Mouse (Mus musculus) heart, embryonic 11.5 days (tissue): ENCODE data around the gene Rusc2. TPM values are rescaled to one million over a fixed set of nuclear protein-coding genes. Genes with fewer than 3 reads are reported as not detected.

Experiments used
- ATAC-seq: fragments of 200-750 bp; cut with Nextera tagmentation; replicated peaks from 2 replicates; pipeline ENCODE4 v1.8.0; 2017; ENCODE audit warnings: moderate library complexity; ENCODE audit not compliant: insufficient number of reproducible peaks, low FRiP score, low TSS enrichment
- H3K27ac ChIP-seq: fragments of 300-500 bp; sonication (generic); 2 replicates; pipeline ENCODE4 v1.5.1; 2014; ENCODE audit warnings: mild to moderate bottlenecking, low read depth, low read length
- H3K27me3 ChIP-seq: fragments of 300-500 bp; sonication (generic); 2 replicates; pipeline ENCODE4 v1.6.1; 2014; ENCODE audit warnings: mild to moderate bottlenecking, low read length, mixed read lengths; ENCODE audit not compliant: control insufficient read depth, insufficient read depth
- H3K36me3 ChIP-seq: fragments of 300-500 bp; sonication (generic); 2 replicates; pipeline ENCODE4 v1.6.1; 2014; ENCODE audit warnings: mild to moderate bottlenecking, low read length, moderate library complexity, mixed read lengths; ENCODE audit not compliant: control insufficient read depth, insufficient read depth
- H3K4me1 ChIP-seq: fragments of 300-500 bp; sonication (generic); 2 replicates; pipeline ENCODE4 v1.6.1; 2014; ENCODE audit warnings: low read length; ENCODE audit not compliant: control insufficient read depth, insufficient read depth
- H3K4me2 ChIP-seq: fragments of 300-500 bp; sonication (generic); 2 replicates; pipeline ENCODE4 v1.6.1; 2014; ENCODE audit warnings: mild to moderate bottlenecking, moderate library complexity
- H3K4me3 ChIP-seq: fragments of 300-500 bp; sonication (generic); 2 replicates; pipeline ENCODE4 v1.5.1; 2014; ENCODE audit warnings: low read depth, low read length
- H3K9ac ChIP-seq: fragments of 300-500 bp; sonication (generic); 2 replicates; pipeline ENCODE4 v1.6.1; 2014; ENCODE audit warnings: mild to moderate bottlenecking, low read depth, low read length, moderate library complexity
- H3K9me3 ChIP-seq: fragments of 300-500 bp; sonication (generic); replicated peaks from 2 replicates; pipeline ENCODE4 v1.6.1; 2016; ENCODE audit warnings: low read length; ENCODE audit not compliant: control insufficient read depth
- WGBS: fragments of 180-500 bp; shearing (Covaris S2); extraction: QIAGEN DNeasy Blood & Tissue Kit; methylation state at CpG from one replicate; pipeline ENCODE4 v1.1.7; 2014; ENCODE audit not compliant: insufficient replicate concordance; 5-methylcytosine and 5-hydroxymethylcytosine counted together
- polyA plus RNA-seq: library from polyadenylated mRNA; unstranded; fragments of >200 nt; fragmentation: Nextera tagmentation; extraction: Ambion mirVana; gene quantifications from 2 replicates; pipeline ENCODE4 v1.2.1, GENCODE M21; 2014

Gene Rusc2
- polyA plus RNA-seq, 1 experiment from 2014 or later = 7.8 TPM

DNA sequence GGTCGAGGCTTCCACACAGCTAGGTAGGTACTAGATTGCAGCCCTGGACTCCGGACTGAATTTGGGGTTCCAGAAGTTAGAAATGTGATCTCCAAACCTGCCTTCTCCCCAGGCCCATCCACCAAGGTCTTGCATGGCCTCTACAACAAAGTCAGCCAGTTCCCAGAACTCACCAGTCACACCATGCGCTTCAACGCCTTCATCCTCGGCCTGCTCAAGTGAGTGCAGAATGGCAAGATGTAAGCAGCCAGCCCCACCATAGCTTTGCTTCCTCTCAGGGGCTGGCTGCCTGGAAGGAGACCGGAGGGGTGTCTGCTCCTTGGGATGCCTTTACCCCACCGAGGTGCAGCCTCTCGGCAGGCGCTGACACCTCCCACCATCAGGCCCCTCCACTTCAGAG, 42.3 kb downstream of the Rusc2 start:
- no peak for ATAC-seq
- H3K27me3 ChIP-seq = peaks cover 59% of the 10 kb centered on the region
- H3K9me3 ChIP-seq = no peaks in the 10 kb centered on the region
- no peak overlapping the region for H3K27ac ChIP-seq
- peaks cover 17% of the 10 kb centered on the region for H3K36me3 ChIP-seq
- no peak overlapping the region for H3K4me2 ChIP-seq
- peaks cover 15% of the 10 kb centered on the region for H3K4me1 ChIP-seq
- no peak overlapping the region for H3K9ac ChIP-seq
- 81% methylated on average over 9 of the region's 9 CpGs for WGBS
- no peak overlapping the region for H3K4me3 ChIP-seq

GRCm38 (mm10) chr4:43425197-43425596, 43.4 kb downstream of the Rusc2 start:
- peaks cover 17% of the 10 kb centered on the region for H3K36me3 ChIP-seq
- 25% methylated on average over 14 of the region's 14 CpGs for WGBS
- ATAC-seq = no peak
- peaks cover 15% of the 10 kb centered on the region for H3K4me1 ChIP-seq
- peak overlapping the region; percentile 36 for H3K4me2 ChIP-seq
- no peaks in the 10 kb centered on the region for H3K9me3 ChIP-seq
- H3K27me3 ChIP-seq = peaks cover 65% of the 10 kb centered on the region
- no peak overlapping the region; the same call in 1 of the 2 replicates for H3K9ac ChIP-seq
- H3K4me3 ChIP-seq = 0 out of 2 replicates have a peak overlapping the region, but pooled peaks have one; percentile 17
- no peak overlapping the region for H3K27ac ChIP-seq

DNA sequence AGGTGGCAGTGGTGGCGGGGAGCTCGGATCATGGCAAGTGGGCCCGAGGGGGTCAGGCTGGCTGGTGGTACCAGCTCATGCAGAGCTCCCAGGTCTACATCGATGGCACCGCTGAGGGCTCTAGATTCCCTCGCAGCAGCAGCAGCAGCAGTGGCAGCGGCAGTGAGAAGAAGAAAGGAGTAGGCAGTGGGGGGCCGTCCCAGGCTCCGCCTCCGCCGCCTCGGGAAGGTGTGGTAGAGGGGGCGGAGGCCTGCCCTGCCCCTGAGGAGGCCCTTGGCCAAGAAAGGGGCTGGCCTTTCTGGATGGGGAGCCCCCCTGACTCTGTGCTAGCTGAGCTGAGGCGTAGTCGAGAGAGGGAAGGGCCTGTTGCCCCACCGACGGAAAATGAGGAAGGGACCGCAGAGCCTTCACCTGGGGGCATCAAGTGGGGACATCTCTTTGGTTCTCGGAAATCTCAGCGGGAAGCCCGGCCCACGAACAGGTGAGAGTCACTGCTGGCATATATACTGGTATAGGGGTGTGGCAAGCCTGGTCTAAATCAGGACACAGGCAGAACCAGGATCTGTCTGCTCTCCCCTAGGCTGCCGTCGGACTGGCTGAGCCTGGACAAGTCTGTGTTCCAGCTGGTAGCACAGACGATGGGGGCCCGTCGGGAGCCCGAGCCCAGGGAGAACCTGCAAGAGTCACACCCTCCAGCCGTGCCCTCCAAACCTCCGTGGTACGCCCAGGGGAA, 44.0 kb downstream of the Rusc2 start:
- 27% methylated on average over 31 of the region's 31 CpGs for WGBS
- no peak overlapping the region; the same call in 1 of the 2 replicates for H3K9ac ChIP-seq
- no peak for ATAC-seq
- peak overlapping the region; percentile 36 for H3K4me2 ChIP-seq
- peaks cover 15% of the 10 kb centered on the region for H3K4me1 ChIP-seq
- 0 out of 2 replicates have a peak overlapping the region, but pooled peaks have one; percentile 17 for H3K4me3 ChIP-seq
- H3K36me3 ChIP-seq = peaks cover 17% of the 10 kb centered on the region
- H3K27me3 ChIP-seq = peaks cover 65% of the 10 kb centered on the region
- no peak overlapping the region for H3K27ac ChIP-seq
- no peaks in the 10 kb centered on the region for H3K9me3 ChIP-seq

DNA sequence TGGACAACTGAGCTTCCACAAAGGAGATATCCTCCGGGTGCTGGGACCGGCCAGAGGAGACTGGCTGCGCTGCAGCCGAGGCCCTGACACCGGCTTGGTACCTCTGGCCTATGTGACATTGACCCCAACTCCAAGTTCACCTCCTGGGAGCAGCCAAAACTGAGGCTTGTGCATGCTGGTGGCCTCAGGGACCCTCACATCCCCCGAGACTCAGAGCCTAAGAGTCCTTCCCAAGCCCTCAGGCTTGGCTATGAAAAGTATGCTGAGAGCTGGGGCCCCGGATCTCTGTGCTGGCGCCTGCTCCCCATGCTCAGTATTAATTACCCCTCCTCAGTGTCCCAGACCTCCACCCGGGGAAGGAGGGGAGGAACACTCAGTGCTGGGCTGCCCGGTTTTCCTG, 44.7 kb downstream of the Rusc2 start:
- H3K27me3 ChIP-seq = peaks cover 65% of the 10 kb centered on the region
- H3K4me2 ChIP-seq = no peak overlapping the region
- peaks cover 17% of the 10 kb centered on the region for H3K36me3 ChIP-seq
- no peaks in the 10 kb centered on the region for H3K9me3 ChIP-seq
- no peak for ATAC-seq
- H3K27ac ChIP-seq = no peak overlapping the region
- no peak overlapping the region for H3K9ac ChIP-seq
- 55% methylated on average over 10 of the region's 10 CpGs for WGBS
- H3K4me3 ChIP-seq = no peak overlapping the region
- peaks cover 15% of the 10 kb centered on the region for H3K4me1 ChIP-seq

- H3K4me1 ChIP-seq = peaks cover 15% of the 10 kb centered on the region
- peaks cover 15% of the 10 kb centered on the region for H3K36me3 ChIP-seq
- WGBS = 20% methylated on average over 23 of the region's 23 CpGs
- peaks cover 62% of the 10 kb centered on the region for H3K27me3 ChIP-seq
- no peak for ATAC-seq
- no peak overlapping the region for H3K27ac ChIP-seq
- H3K4me3 ChIP-seq = no peak overlapping the region
- H3K4me2 ChIP-seq = no peak overlapping the region; the same call in 1 of the 2 replicates
- 0 out of 2 replicates have a peak overlapping the region, but pooled peaks have one; percentile 22 for H3K9ac ChIP-seq
- no peaks in the 10 kb centered on the region for H3K9me3 ChIP-seq
Measured at GRCm38 (mm10) chr4:43427501-43428179, 45.9 kb downstream of the Rusc2 start.

DNA sequence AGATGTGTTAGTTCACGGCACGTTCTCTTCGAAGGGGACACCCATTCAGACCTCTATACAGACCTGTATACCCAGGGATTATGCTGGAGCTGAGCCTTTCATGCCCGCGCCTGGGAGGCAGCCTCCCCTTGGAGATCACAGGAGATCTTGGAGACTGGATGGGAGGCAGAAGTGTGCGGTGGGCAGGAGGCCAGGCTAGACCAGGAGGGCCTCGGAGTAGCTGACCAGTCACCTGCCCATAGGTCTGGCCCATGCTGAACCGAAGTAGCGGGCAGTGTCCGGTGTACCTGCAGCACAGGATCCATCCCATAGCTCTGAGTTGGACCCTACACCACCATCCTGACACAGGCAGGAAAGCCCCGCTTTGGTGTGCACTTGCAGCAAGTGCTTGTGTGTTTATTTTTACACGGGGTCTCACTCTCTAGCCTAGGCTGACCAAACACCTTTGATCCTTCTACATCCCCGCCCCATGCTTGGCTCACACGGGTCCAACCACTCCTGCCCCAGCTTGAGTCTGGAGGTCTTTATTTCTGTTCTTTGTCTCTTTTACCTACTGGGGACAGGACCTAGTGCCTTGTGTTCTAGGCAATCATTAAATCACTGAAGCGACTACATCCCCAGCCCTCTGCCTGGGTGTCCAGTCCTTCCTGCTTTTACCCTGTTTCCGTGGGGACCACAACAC, 46.5 kb downstream of the Rusc2 start:
- 26% methylated on average over 16 of the region's 16 CpGs for WGBS
- Histone ChIP-seq H3K4me2 (peak overlapping the region; percentile 52), H3K27ac (no peak overlapping the region), H3K4me1 (peaks cover 15% of the 10 kb centered on the region), H3K27me3 (peaks cover 59% of the 10 kb centered on the region), H3K4me3 (no peak overlapping the region), H3K36me3 (peaks cover 11% of the 10 kb centered on the region), H3K9ac (peak overlapping the region; percentile 39; the same call in 1 of the 2 replicates), H3K9me3 (no peaks in the 10 kb centered on the region)
- 0 out of 2 replicates have a peak, but pooled peaks have one; percentile 6 for ATAC-seq

GRCm38 (mm10) chr4:43428946-43429345, 47.2 kb downstream of the Rusc2 start, which contains the start of gene Fam166b:
TSS of gene Fam166b (minus strand) at chr4:43429134.
- Histone ChIP-seq H3K27me3 (peaks cover 53% of the 10 kb centered on the region), H3K4me2 (peak within 1 kb of the TSS; percentile 52), H3K4me1 (peaks cover 15% of the 10 kb centered on the region), H3K4me3 (no peak within 1 kb of the TSS), H3K36me3 (peaks cover 9% of the 10 kb centered on the region), H3K9ac (peak within 1 kb of the TSS; percentile 39; the same call in 1 of the 2 replicates), H3K9me3 (no peaks in the 10 kb centered on the region), H3K27ac (no peak within 1 kb of the TSS)
- ATAC-seq = no peak
- 10% methylated on average over 10 of the region's 10 CpGs for WGBS

DNA sequence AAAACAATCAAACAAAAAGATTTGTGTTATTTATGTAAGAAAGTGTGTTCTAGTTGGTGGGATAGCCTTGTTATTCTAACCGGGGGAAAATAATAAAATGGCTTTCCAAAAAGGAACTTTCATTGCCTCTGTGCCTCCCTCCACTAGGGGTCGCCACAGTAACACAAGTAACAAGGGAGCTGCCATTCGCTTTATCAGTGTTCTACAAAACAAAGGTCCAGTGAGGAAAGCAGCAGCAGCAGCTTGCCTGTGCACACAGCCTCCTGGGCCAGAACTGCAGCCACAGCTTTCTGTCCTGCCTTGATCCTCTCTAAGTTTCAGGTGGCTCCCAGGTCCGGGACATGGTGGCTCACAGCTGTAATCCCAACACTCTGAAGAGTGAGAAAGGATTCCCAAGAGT, 49.9 kb downstream of the Rusc2 start:
- H3K36me3 ChIP-seq = peaks cover 3% of the 10 kb centered on the region; the same call in 1 of the 2 replicates
- 9% methylated on average over 4 of the region's 4 CpGs for WGBS
- peaks cover 25% of the 10 kb centered on the region for H3K27me3 ChIP-seq
- H3K27ac ChIP-seq = no peak overlapping the region
- H3K9ac ChIP-seq = no peak overlapping the region
- ATAC-seq = no peak
- H3K4me1 ChIP-seq = peaks cover 6% of the 10 kb centered on the region; the same call in 1 of the 2 replicates
- H3K4me2 ChIP-seq = no peak overlapping the region
- H3K4me3 ChIP-seq = no peak overlapping the region
- H3K9me3 ChIP-seq = no peaks in the 10 kb centered on the region
